Mouse (Mus musculus) G1E (cell line): ENCODE results near the gene Pigt.

ENCODE experiments used
- CTCF ChIP-seq: IDR thresholded peaks from 2 replicates; pipeline ENCODE4 v1.5.1; 2012; ENCODE audit warnings: low read depth, low read length, inconsistent platforms, mixed read lengths
- GATA1 ChIP-seq: IDR thresholded peaks from 2 replicates; pipeline ENCODE4 v1.6.1; 2012; ENCODE audit warnings: borderline replicate concordance, low read length, inconsistent platforms, mixed read lengths
- GATA2 ChIP-seq: IDR thresholded peaks from 2 replicates; pipeline ENCODE4 v1.6.1; 2012; ENCODE audit warnings: low read depth, low read length, inconsistent platforms, borderline replicate concordance
- POLR2AphosphoS5 ChIP-seq: IDR thresholded peaks from 2 replicates; pipeline ENCODE4 v1.6.1; 2012; ENCODE audit warnings: low read depth, low read length, inconsistent platforms; ENCODE audit not compliant: insufficient replicate concordance
- TAL1 ChIP-seq: conservative IDR thresholded peaks from 2 replicates; pipeline ENCODE4 v1.6.1; 2012; ENCODE audit warnings: low read depth, low read length, inconsistent platforms, mixed read lengths

DNA sequence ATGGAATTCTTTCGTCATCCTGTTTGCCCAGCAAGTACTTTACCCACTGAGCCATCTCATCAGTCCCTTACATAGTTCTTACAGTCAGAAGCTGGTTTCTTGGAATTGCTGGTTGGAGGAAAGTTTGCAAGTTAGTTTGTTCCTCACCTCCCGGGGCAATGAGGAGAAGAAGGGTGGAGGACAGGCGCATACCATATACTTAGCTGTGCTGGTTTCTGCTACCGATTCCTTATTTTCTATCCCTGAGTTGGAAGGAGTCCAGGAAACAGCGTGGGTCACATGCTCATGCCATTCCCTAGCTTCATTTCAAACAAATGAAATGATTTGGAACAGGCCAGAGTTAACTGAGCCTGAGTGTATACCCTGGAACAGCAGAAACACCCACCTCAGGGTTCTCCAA is 48.4 kb upstream of the Pigt start:
- TF ChIP-seq POLR2AphosphoS5, result no peak
- TF ChIP-seq CTCF, result no peak
- no peak for TF ChIP-seq TAL1
- no peak for TF ChIP-seq GATA1
- TF ChIP-seq GATA2, result no peak
